Mouse (Mus musculus): ENCODE results near the gene Sdr9c7. TPM values are rescaled to one million over a fixed set of nuclear protein-coding genes. Genes with fewer than 3 reads are reported as not detected.

The Sdr9c7 gene
- polyA plus RNA-seq (2017; shearing (Covaris generic)), result not detected

GRCm38 (mm10) chr10:127898218-127898617 lies at the start of gene Sdr9c7:
Sdr9c7 (plus strand) TSS chr10:127898518.

GRCm38 (mm10) chr10:127849628-127850027 lies 48.7 kb upstream of the Sdr9c7 start, which contains the start of gene Rdh19:
Rdh19 (plus strand) TSS chr10:127849928.

GRCm38 (mm10) chr10:127866232-127866631 lies 32.1 kb upstream of the Sdr9c7 start, which contains the start of gene Rdh16f2:
Rdh16f2 (plus strand) TSS chr10:127866474.

GRCm38 (mm10) chr10:127888605-127889004 lies 9.7 kb upstream of the Sdr9c7 start, which contains the start of gene Rdh7:
Rdh7 (minus strand) TSS chr10:127888817.

Other genes starting within 250 kb of the Sdr9c7 start
- gene Nemp1, start 231.6 kb upstream of the Sdr9c7 start, polyA plus RNA-seq (2017; shearing (Covaris generic)), result 13.9 TPM
- 73.1 TPM for gene Nab2, start 229.9 kb upstream of the Sdr9c7 start, polyA plus RNA-seq (2017; shearing (Covaris generic))
- 0.11 TPM for gene Myo1a, start 193.3 kb upstream of the Sdr9c7 start, polyA plus RNA-seq (2017; shearing (Covaris generic))
- not detected for gene Tac2, start 174.0 kb upstream of the Sdr9c7 start, polyA plus RNA-seq (2017; shearing (Covaris generic))
- 0.28 TPM for gene Zbtb39, start 159.0 kb upstream of the Sdr9c7 start, polyA plus RNA-seq (2017; shearing (Covaris generic))
- gene Gpr182, start 146.8 kb upstream of the Sdr9c7 start, polyA plus RNA-seq (2017; shearing (Covaris generic)), result 0.09 TPM
- gene Rdh1, start 138.8 kb upstream of the Sdr9c7 start, polyA plus RNA-seq (2017; shearing (Covaris generic)), result 0.17 TPM
- 0.13 TPM for gene Rdh16f1, start 138.7 kb upstream of the Sdr9c7 start, polyA plus RNA-seq (2017; shearing (Covaris generic))
- gene Rdh9, start 122.1 kb upstream of the Sdr9c7 start, polyA plus RNA-seq (2017; shearing (Covaris generic)), result not detected
- not detected for gene Rdh16, start 97.4 kb upstream of the Sdr9c7 start, polyA plus RNA-seq (2017; shearing (Covaris generic))
- gene Rdh19, start 48.6 kb upstream of the Sdr9c7 start, polyA plus RNA-seq (2017; shearing (Covaris generic)), result not detected
- gene Rdh16f2, start 32.0 kb upstream of the Sdr9c7 start, polyA plus RNA-seq (2017; shearing (Covaris generic)), result not detected
- not detected for gene Rdh7, start 9.7 kb upstream of the Sdr9c7 start, polyA plus RNA-seq (2017; shearing (Covaris generic))
- not detected for gene Hsd17b6, start 109.1 kb downstream of the Sdr9c7 start, polyA plus RNA-seq (2017; shearing (Covaris generic))
- gene Prim1, start 116.7 kb downstream of the Sdr9c7 start, polyA plus RNA-seq (2017; shearing (Covaris generic)), result 20.3 TPM
- gene Naca, start 137.1 kb downstream of the Sdr9c7 start, polyA plus RNA-seq (2017; shearing (Covaris generic)), result 675 TPM
- 94.5 TPM for gene Ptges3, start 160.4 kb downstream of the Sdr9c7 start, polyA plus RNA-seq (2017; shearing (Covaris generic))
- 1,218 TPM for gene Atp5b, start 184.8 kb downstream of the Sdr9c7 start, polyA plus RNA-seq (2017; shearing (Covaris generic))
- gene Baz2a, start 193.1 kb downstream of the Sdr9c7 start, polyA plus RNA-seq (2017; shearing (Covaris generic)), result 80.6 TPM